Mouse (Mus musculus): Measurements from ENCODE around the gene Zdhhc9.

- TF ChIP-seq CTCF (IDR thresholded peaks at IDR 0.05) (no peak), EP300 (IDR thresholded peaks at IDR 0.05) (no peak)
Measured at GRCm38 (mm10) chrX:48200699-48201098, 8.0 kb downstream of the Zdhhc9 start.

Measured in lung, postnatal 0 days (tissue).